Mouse (Mus musculus) lung, adult 18-20 months (tissue): ENCODE results near the gene Vars.
"Not testable (repeated sequence)": the region's sequence is repeated elsewhere in the genome, so short reads cannot be mapped to it uniquely, and the experiment has no call there.

Experiments used
- DNase-seq, 2 experiments: peaks; one replicate each; pipeline ENCODE4 v3.0.0; 2022; ENCODE audit warnings: mixed read lengths in 2 of 2

Gene Vars

GRCm38 (mm10) chr17:35003022-35003838 is 2.4 kb downstream of the Vars start:
- DNase-seq: no peak

GRCm38 (mm10) chr17:35004075-35004717 is 3.4 kb downstream of the Vars start:
- DNase-seq: no peak

- no peak for DNase-seq
Observed at GRCm38 (mm10) chr17:35005158-35005557, 4.4 kb downstream of the Vars start.

GRCm38 (mm10) chr17:35005902-35006301 is 5.1 kb downstream of the Vars start:
- not testable (repeated sequence) for DNase-seq

- no peak for DNase-seq
Observed at GRCm38 (mm10) chr17:35007387-35007991, 6.7 kb downstream of the Vars start.

- no peak for DNase-seq
Observed at GRCm38 (mm10) chr17:35009586-35009985, 8.8 kb downstream of the Vars start.

GRCm38 (mm10) chr17:35011440-35011839 is 10.7 kb downstream of the Vars start:
- DNase-seq: no peak

GRCm38 (mm10) chr17:35012430-35012829 is 11.6 kb downstream of the Vars start:
- DNase-seq: no peak

- no peak for DNase-seq
Observed at GRCm38 (mm10) chr17:35013221-35013620, 12.4 kb downstream of the Vars start.

GRCm38 (mm10) chr17:35015296-35015695 is 14.5 kb downstream of the Vars start:
- DNase-seq: no peak

GRCm38 (mm10) chr17:35016376-35016775 is 15.6 kb downstream of the Vars start, which contains the start of gene Vwa7:
TSS of gene Vwa7 (plus strand) at chr17:35016579.
- peak in 1 of 2 experiments; percentile 33 for DNase-seq

- no peak for DNase-seq
Observed at GRCm38 (mm10) chr17:35016791-35017705, 16.3 kb downstream of the Vars start.

- no peak for DNase-seq
Observed at GRCm38 (mm10) chr17:35017706-35018030, 16.9 kb downstream of the Vars start.

GRCm38 (mm10) chr17:35018171-35018570 is 17.4 kb downstream of the Vars start:
- no peak for DNase-seq

- no peak for DNase-seq
Observed at GRCm38 (mm10) chr17:35019894-35020293, 19.1 kb downstream of the Vars start.

GRCm38 (mm10) chr17:35020551-35020950 is 19.8 kb downstream of the Vars start:
- DNase-seq: no peak

GRCm38 (mm10) chr17:35021163-35021808 is 20.5 kb downstream of the Vars start:
- peak; percentile 85 to 88 for DNase-seq

- DNase-seq: peak; percentile 53 to 69
Observed at GRCm38 (mm10) chr17:35021842-35022477, 21.2 kb downstream of the Vars start.

- DNase-seq: no peak
Observed at GRCm38 (mm10) chr17:35022541-35023060, 21.8 kb downstream of the Vars start.

- DNase-seq: no peak
Observed at GRCm38 (mm10) chr17:35023221-35023620, 22.4 kb downstream of the Vars start.

GRCm38 (mm10) chr17:35023756-35024155 is 23.0 kb downstream of the Vars start:
- DNase-seq: no peak
